Mouse (Mus musculus) heart, postnatal 0 days (tissue): ENCODE measurements around the gene Stmn1. TPM values are rescaled to one million over a fixed set of nuclear protein-coding genes. Genes with fewer than 3 reads are reported as not detected.

ENCODE experiments used
- ATAC-seq: fragments of 200-750 bp; cut with Nextera tagmentation; 2 replicates; pipeline ENCODE4 v1.8.0; 2017; ENCODE audit warnings: low read depth, moderate number of reproducible peaks, moderate library complexity; ENCODE audit not compliant: insufficient read depth
- DNase-seq: peaks from one replicate; pipeline ENCODE4 v3.0.0-alpha.2; 2016; ENCODE audit warnings: low spot score
- H3K27ac ChIP-seq: fragments of 300-500 bp; sonication (generic); 2 replicates; pipeline ENCODE4 v1.5.1; 2014; ENCODE audit warnings: low read depth, mild to moderate bottlenecking
- H3K27me3 ChIP-seq: fragments of 300-500 bp; sonication (generic); 2 replicates; pipeline ENCODE4 v1.6.1; 2014; ENCODE audit warnings: low read length, mixed read lengths; ENCODE audit not compliant: control insufficient read depth, insufficient read depth
- H3K36me3 ChIP-seq: fragments of 300-500 bp; sonication (generic); replicated peaks from 2 replicates; pipeline ENCODE4 v1.6.1; 2014; ENCODE audit warnings: low read length, mixed read lengths; ENCODE audit not compliant: control insufficient read depth, insufficient read depth
- H3K4me1 ChIP-seq: fragments of 300-500 bp; sonication (generic); 2 replicates; pipeline ENCODE4 v1.6.1; 2014; ENCODE audit warnings: antibody characterized with exemption; ENCODE audit not compliant: control insufficient read depth, insufficient read depth
- H3K4me2 ChIP-seq: fragments of 300-500 bp; sonication (generic); 2 replicates; pipeline ENCODE4 v1.6.1; 2014; ENCODE audit warnings: low read depth, mild to moderate bottlenecking, low read length, moderate library complexity
- H3K4me3 ChIP-seq: fragments of 300-500 bp; sonication (generic); 2 replicates; pipeline ENCODE4 v1.5.1; 2014; ENCODE audit warnings: low read depth, low read length
- H3K9ac ChIP-seq: fragments of 300-500 bp; sonication (generic); replicated peaks from 2 replicates; pipeline ENCODE4 v1.6.1; 2014; ENCODE audit warnings: low read depth, low read length, mixed read lengths
- H3K9me3 ChIP-seq: fragments of 300-500 bp; sonication (generic); replicated peaks from 2 replicates; pipeline ENCODE4 v1.6.1; 2016; ENCODE audit warnings: low read length; ENCODE audit not compliant: control insufficient read depth
- CTCF ChIP-seq: IDR thresholded peaks from 2 replicates; pipeline ENCODE4 v1.5.1; 2016; ENCODE audit warnings: antibody characterized with exemption, control low read depth, low read depth
- EP300 ChIP-seq: IDR thresholded peaks from 2 replicates; pipeline ENCODE4 v1.6.1; 2016; ENCODE audit warnings: antibody characterized with exemption, low read depth
- WGBS: fragments of 180-500 bp; shearing (Covaris S2); extraction: QIAGEN DNeasy Blood & Tissue Kit; methylation state at CpG from one replicate; pipeline ENCODE4 v1.1.7; 2014; 5-methylcytosine and 5-hydroxymethylcytosine counted together
- polyA plus RNA-seq: library from polyadenylated mRNA; unstranded; fragments of >200 nt; fragmentation: Nextera tagmentation; extraction: Ambion mirVana; gene quantifications from 2 replicates; pipeline ENCODE4 v1.2.1, GENCODE M21; 2015
- total RNA-seq: library from RNA; depleted of rRNA; stranded (reverse); fragments of >200 nt; gene quantifications from 2 replicates; pipeline ENCODE4 v1.2.3, GENCODE M21; 2014; ENCODE audit warnings: low replicate concordance

Stmn1 gene
- total and polyA plus RNA-seq, 2 experiments from 2014 or later = 149 to 372 TPM

DNA sequence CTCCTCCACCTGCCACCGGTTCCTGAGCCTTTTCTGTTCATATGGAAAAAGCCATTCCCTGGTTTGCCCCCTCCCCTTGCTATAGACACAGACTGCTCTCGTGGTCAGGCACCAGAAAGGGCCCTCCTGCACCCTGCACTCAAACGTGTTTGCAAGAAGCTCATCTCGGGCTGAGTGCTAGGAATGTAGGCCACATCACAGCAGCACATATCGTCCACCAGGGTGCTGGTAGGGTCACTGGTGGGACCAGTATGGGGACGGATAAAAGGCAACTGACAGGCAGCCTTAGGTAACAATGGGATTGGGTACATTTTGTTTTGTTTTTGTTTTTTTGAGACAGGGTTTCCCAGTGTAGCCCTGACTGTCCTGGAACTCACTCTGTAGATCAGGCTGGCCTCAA lies 13.2 kb downstream of the Stmn1 start:
- H3K36me3 ChIP-seq = no peaks in the 10 kb centered on the region
- no peak overlapping the region for H3K9ac ChIP-seq
- no peaks in the 10 kb centered on the region for H3K9me3 ChIP-seq
- H3K4me2 ChIP-seq = no peak overlapping the region
- H3K27me3 ChIP-seq = no peaks in the 10 kb centered on the region
- TF ChIP-seq CTCF (no peak), EP300 (no peak)
- H3K4me3 ChIP-seq = no peak overlapping the region
- H3K4me1 ChIP-seq = no peaks in the 10 kb centered on the region
- H3K27ac ChIP-seq = no peak overlapping the region
- 49% methylated on average over 6 of the region's 6 CpGs for WGBS
- ATAC-seq (no peak), DNase-seq (no peak)

DNA sequence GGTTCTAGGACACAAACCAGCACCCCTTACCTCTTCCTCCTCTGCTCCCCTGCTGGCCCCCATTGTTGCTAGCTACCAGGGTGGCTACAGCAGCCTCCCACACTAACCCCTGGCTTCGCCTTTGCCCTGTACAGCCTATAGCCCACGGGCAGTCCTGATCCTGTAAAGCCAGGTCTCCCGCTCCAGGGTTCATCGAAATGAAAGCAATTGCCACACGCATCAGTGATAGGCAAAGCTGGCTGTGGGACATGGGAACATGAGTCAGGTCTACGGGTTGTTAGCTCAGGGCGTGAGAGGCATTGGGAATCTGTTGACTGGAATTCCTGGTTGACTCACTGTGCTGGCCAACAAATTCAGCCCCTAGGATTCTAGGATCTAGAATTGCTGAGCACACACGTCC lies 14.3 kb downstream of the Stmn1 start:
- H3K9me3 ChIP-seq = no peaks in the 10 kb centered on the region
- no peak overlapping the region for H3K4me2 ChIP-seq
- H3K4me3 ChIP-seq = no peak overlapping the region
- no peak for ATAC-seq
- H3K36me3 ChIP-seq = no peaks in the 10 kb centered on the region
- WGBS = 67% methylated on average over 8 of the region's 8 CpGs
- DNase-seq = no peak
- no peaks in the 10 kb centered on the region for H3K4me1 ChIP-seq
- H3K27me3 ChIP-seq = no peaks in the 10 kb centered on the region
- no peak overlapping the region for H3K27ac ChIP-seq
- no peak overlapping the region for H3K9ac ChIP-seq
- no peak for TF ChIP-seq CTCF
- no peak for TF ChIP-seq EP300

DNA sequence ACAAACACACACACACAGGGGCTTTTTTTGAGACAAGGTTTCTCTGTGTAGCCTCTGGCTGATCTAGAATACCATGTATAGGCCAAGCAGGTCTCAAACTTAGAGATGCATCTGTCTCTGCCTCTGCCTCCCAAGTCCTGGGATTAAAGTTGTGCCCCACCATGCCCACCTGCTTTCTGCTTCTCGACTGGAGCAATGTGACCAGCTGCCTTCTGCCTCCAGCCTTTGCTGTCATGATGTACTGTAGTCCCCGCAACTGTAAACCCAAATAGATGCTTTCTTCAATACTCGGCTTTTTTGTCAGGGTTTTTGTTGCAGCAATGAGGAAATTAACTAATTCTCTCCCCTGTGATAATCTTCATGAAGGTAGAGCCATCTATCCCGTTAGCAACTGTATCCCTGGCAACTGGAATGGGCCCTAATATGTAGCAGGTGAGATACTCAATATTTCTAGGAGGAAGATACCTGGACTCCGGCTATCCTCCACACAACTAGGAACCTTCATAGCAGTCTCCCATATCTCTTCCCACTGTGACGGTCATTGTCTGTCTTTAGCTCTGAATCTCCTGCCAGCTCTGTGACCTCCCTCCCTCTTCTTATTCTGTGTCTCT lies 15.1 kb downstream of the Stmn1 start:
- H3K4me1 ChIP-seq = no peaks in the 10 kb centered on the region
- no peak for ATAC-seq
- H3K27ac ChIP-seq = no peak overlapping the region
- H3K36me3 ChIP-seq = no peaks in the 10 kb centered on the region
- DNase-seq = no peak
- TF ChIP-seq CTCF = no peak
- no peak for TF ChIP-seq EP300
- no peaks in the 10 kb centered on the region for H3K27me3 ChIP-seq
- 59% methylated on average over 6 of the region's 6 CpGs for WGBS
- no peaks in the 10 kb centered on the region for H3K9me3 ChIP-seq
- H3K4me3 ChIP-seq = no peak overlapping the region
- no peak overlapping the region for H3K9ac ChIP-seq
- H3K4me2 ChIP-seq = no peak overlapping the region

DNA sequence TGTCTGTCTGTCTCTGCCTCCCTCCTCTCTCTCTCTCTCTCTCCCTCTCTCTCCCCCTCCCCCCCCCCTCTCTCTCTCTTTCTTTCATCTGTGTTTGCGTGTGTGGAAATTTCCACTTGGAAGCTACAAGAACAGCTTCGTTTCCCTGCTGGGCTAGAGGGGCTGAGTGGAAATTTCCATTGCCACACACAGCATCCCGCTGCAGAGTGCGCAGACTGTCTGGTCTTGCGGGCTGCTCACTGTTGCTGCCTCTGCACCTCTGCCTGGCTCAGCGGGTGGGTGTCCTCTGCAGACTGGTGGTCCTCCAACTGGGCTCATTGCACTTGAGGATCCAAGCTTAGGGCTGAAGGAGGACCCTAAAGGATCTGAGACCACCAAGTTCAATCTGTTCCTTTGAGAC lies 15.6 kb downstream of the Stmn1 start:
- Histone ChIP-seq H3K9ac (no peak overlapping the region), H3K36me3 (no peaks in the 10 kb centered on the region), H3K9me3 (no peaks in the 10 kb centered on the region), H3K4me2 (no peak overlapping the region), H3K27ac (no peak overlapping the region), H3K4me3 (no peak overlapping the region), H3K27me3 (no peaks in the 10 kb centered on the region), H3K4me1 (no peaks in the 10 kb centered on the region)
- WGBS = 33% methylated on average over 6 of the region's 6 CpGs
- no peak for DNase-seq
- TF ChIP-seq CTCF (no peak), EP300 (no peak)
- ATAC-seq = no peak

DNA sequence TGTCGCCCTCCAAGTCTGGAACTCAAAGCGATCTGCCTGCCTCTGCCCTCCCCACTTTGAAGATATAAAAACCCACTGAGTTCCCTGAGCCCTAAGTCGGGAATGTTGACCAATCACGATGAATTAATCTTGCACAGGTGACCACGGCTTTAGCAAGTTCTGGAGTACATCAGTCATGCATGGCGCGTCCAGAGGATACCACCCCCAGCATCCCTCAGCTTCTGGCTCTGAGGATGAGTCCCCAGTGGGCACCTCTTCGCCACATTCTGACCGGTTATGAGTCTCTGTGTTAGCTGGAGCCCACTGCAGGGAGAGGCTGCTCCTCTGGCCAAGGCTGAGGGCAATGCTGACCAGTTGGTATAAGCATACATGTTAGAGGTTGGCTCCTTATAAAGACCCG lies 16.1 kb downstream of the Stmn1 start:
- no peaks in the 10 kb centered on the region for H3K27me3 ChIP-seq
- no peak overlapping the region for H3K9ac ChIP-seq
- 74% methylated on average over 10 of the region's 10 CpGs for WGBS
- DNase-seq = no peak
- H3K4me3 ChIP-seq = no peak overlapping the region
- no peak overlapping the region for H3K4me2 ChIP-seq
- no peaks in the 10 kb centered on the region for H3K36me3 ChIP-seq
- no peak overlapping the region for H3K27ac ChIP-seq
- ATAC-seq = no peak
- H3K4me1 ChIP-seq = no peaks in the 10 kb centered on the region
- no peaks in the 10 kb centered on the region for H3K9me3 ChIP-seq
- TF ChIP-seq CTCF (no peak), EP300 (no peak)

DNA sequence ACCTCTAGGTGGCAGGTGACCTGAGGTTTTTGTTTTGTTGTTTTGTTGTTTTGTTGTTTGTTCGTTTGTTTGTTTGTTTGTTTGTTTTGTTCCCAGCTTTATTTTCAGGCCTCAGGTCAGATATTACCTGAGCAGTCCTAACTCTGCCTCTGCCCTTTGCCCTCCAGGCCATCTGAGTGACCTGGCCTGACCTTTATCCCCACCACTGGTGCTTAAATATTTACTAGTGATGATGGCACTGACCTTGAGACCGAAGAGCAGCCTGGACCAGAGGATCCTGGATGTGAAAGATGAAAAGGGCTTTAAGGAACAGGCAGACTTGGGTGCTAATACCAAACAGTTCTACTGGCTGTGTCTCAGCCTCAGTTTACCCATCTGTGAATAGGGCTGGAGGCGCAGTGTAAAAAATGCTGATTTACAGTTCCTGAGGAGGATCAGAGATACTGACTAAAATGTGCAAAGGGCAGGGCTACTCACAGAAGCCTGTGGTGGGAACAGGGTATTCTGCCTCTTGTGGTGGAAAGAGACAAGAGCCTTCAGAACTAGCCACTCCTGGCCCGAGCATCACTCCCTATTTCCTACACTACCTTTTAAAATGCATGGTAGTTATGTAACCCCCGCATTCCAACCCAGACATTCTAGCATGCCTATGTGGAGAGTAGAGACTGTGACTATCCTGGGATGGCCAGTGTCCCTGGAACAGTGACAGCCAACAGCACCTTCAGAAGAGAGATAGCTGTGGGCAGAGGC lies 17.2 kb downstream of the Stmn1 start:
- Histone ChIP-seq H3K4me1 (no peaks in the 10 kb centered on the region), H3K9ac (no peak overlapping the region), H3K4me3 (no peak overlapping the region), H3K4me2 (no peak overlapping the region), H3K27ac (no peak overlapping the region), H3K36me3 (no peaks in the 10 kb centered on the region), H3K9me3 (no peaks in the 10 kb centered on the region), H3K27me3 (no peaks in the 10 kb centered on the region)
- 79% methylated on average over 5 of the region's 5 CpGs for WGBS
- DNase-seq = no peak
- ATAC-seq = no peak
- TF ChIP-seq CTCF (no peak), EP300 (no peak)
